In genomic region chr2:69649716-69650115, GRCm38 (mm10) we compare ENCODE assay signal across 23 mouse cellular contexts. TPM values are rescaled to one million over a fixed set of nuclear protein-coding genes. Genes with fewer than 3 reads are reported as not detected.
"Had no signal": no experiment of that assay in that cellular context is flagged by ENCODE, and none has a peak within 500 bp of the region (broad histone marks: within the 10 kb centered on the region; RNA-seq: fewer than 3 reads in every experiment).

No protein-coding gene starts in this region.

- DNase-seq: gastrocnemius, adult 2 months; gastrocnemius, postnatal 10 days; gastrocnemius, postnatal 25 days; heart, postnatal 10 days; heart, postnatal 4 days; kidney, adult 18-20 months; kidney, adult 8-10 months; kidney, postnatal 10 days; kidney, postnatal 25 days; kidney, postnatal 4 days; liver had no signal

- H3K4me3 ChIP-seq: gastrocnemius, adult 2 months; heart, embryonic 10.5 days; heart, embryonic 12.5 days; hindbrain, embryonic 10.5 days; hindbrain, embryonic 12.5 days; intestine, embryonic 15.5 days; layer of hippocampus, adult 2 months; left cerebral cortex, adult 2 months had no signal

- H3K4me1 ChIP-seq: heart, embryonic 12.5 days; intestine, embryonic 15.5 days had no signal

- H3K4me2 ChIP-seq: heart, embryonic 12.5 days; hindbrain, embryonic 12.5 days; hindbrain, embryonic 14.5 days; intestine, embryonic 15.5 days; liver, embryonic 11.5 days had no signal

- H3K27ac ChIP-seq: gastrocnemius, adult 2 months; heart, embryonic 10.5 days; hindbrain, embryonic 10.5 days; hindbrain, embryonic 12.5 days; hindbrain, embryonic 14.5 days; intestine, embryonic 15.5 days; layer of hippocampus, adult 2 months; left cerebral cortex, adult 2 months had no signal

- H3K36me3 ChIP-seq: intestine, embryonic 15.5 days had no signal

- H3K27me3 ChIP-seq: heart, embryonic 12.5 days; hindbrain, embryonic 12.5 days; intestine, embryonic 15.5 days had no signal

- H3K9me3 ChIP-seq: heart, embryonic 10.5 days; heart, embryonic 12.5 days; hindbrain, embryonic 10.5 days; hindbrain, embryonic 12.5 days; intestine, embryonic 15.5 days had no signal

- H3K9ac ChIP-seq: heart, embryonic 12.5 days; hindbrain, embryonic 12.5 days; hindbrain, embryonic 14.5 days; intestine, embryonic 15.5 days had no signal

- ATAC-seq: hindbrain, embryonic 16.5 days; inflammation-experienced regulatory T-cells, adult 6 months; intestine, embryonic 15.5 days; intestine, postnatal 0 days had no signal

RNA-seq across cellular contexts. Expression of gene Klhl41, which starts 20.2 kb away (rescaled TPM):
- polyA plus RNA-seq: inflammation-experienced regulatory T-cells, adult 6 months had no signal
